Mouse (Mus musculus) CH12.LX (cell line): ENCODE data around the gene Il6ra. TPM values are rescaled to one million over a fixed set of nuclear protein-coding genes. Genes with fewer than 3 reads are reported as not detected.
A peak's percentile ranks its signal among the peaks of the same experiment; 100 is the strongest.

Experiments
- DNase-seq: peaks from one replicate; pipeline ENCODE4 v3.0.0-alpha.2; 2013; ENCODE audit errors: extremely low read depth
- H3K27ac ChIP-seq: 2 replicates; pipeline ENCODE4 v1.5.1; 2012; ENCODE audit warnings: low read depth, mild to moderate bottlenecking, control low read depth, moderate library complexity; ENCODE audit not compliant: insufficient read depth
- H3K27me3 ChIP-seq: replicated peaks from 2 replicates; pipeline ENCODE3; 2012; ENCODE audit warnings: inconsistent platforms
- H3K36me3 ChIP-seq, 2 experiments: replicated peaks in 1 of 2; 2 replicates each; pipeline versions ENCODE3 to v1.6.1; 2012; ENCODE audit warnings: inconsistent platforms in 1 of 2, low read length in 1 of 2, mild to moderate bottlenecking in 1 of 2, mixed read lengths in 1 of 2, moderate library complexity in 1 of 2; ENCODE audit not compliant: control insufficient read depth in 1 of 2, insufficient read depth in 1 of 2
- H3K4me1 ChIP-seq, 2 experiments: 2 replicates each; pipeline ENCODE4 v1.6.1; 2012; ENCODE audit warnings: inconsistent platforms in 1 of 2, moderate library complexity in 1 of 2; ENCODE audit not compliant: insufficient read depth in 2 of 2, control insufficient read depth in 1 of 2
- H3K4me2 ChIP-seq: 2 replicates; pipeline ENCODE4 v1.6.1; 2012; ENCODE audit warnings: low read depth, mild to moderate bottlenecking, control low read depth; ENCODE audit not compliant: poor library complexity, insufficient read depth, severe bottlenecking
- H3K4me3 ChIP-seq, 3 experiments: fragments of 150-350 bp in 1 of 3; sonication (generic) in 1 of 3; replicated peaks in 1 of 3; 2 replicates each; pipeline versions ENCODE3 to v1.5.1; 2011 to 2012; ENCODE audit warnings: low read depth in 2 of 3, low read length in 2 of 3, mild to moderate bottlenecking in 2 of 3, moderate library complexity in 2 of 3, control low read depth in 1 of 3, improper control_type of control experiment in 1 of 3, inconsistent platforms in 1 of 3, mixed read lengths in 1 of 3; ENCODE audit not compliant: poor library complexity in 1 of 3
- H3K79me2 ChIP-seq: replicated peaks from 2 replicates; pipeline ENCODE4 v1.6.1; 2012; ENCODE audit warnings: mild to moderate bottlenecking, moderate library complexity; ENCODE audit not compliant: control insufficient read depth, poor library complexity, insufficient read depth, severe bottlenecking; ENCODE audit errors: extremely low read depth
- H3K9ac ChIP-seq: 2 replicates; pipeline ENCODE4 v1.6.1; 2012; ENCODE audit warnings: low read depth, mild to moderate bottlenecking, control low read depth, moderate library complexity; ENCODE audit not compliant: insufficient read depth
- H3K9me3 ChIP-seq: replicated peaks from 2 replicates; pipeline ENCODE3; 2012; ENCODE audit warnings: low read length, inconsistent platforms, mixed read lengths
- BHLHE40 ChIP-seq: IDR thresholded peaks from 2 replicates; pipeline ENCODE4 v1.6.1; 2011; ENCODE audit warnings: mild to moderate bottlenecking, low read depth, low read length, improper control_type of control experiment
- CHD1 ChIP-seq: IDR thresholded peaks from 2 replicates; pipeline ENCODE4 v1.6.1; 2012; ENCODE audit warnings: low read depth, low read length, improper control_type of control experiment, inconsistent platforms
- CHD2 ChIP-seq: IDR thresholded peaks from 2 replicates; pipeline ENCODE4 v1.6.1; 2011; ENCODE audit warnings: low read length, improper control_type of control experiment
- CTCF ChIP-seq, 2 experiments: IDR thresholded peaks in 1 of 2; conservative IDR thresholded peaks in 1 of 2; 2 replicates each; pipeline ENCODE4 v1.5.1; 2011 to 2012; ENCODE audit warnings: low read depth in 2 of 2, low read length in 2 of 2, improper control_type of control experiment in 1 of 2, inconsistent platforms in 1 of 2, mild to moderate bottlenecking in 1 of 2, moderate library complexity in 1 of 2
- E2F4 ChIP-seq: IDR thresholded peaks from 2 replicates; pipeline ENCODE4 v1.6.1; 2011; ENCODE audit warnings: low read depth, low read length, improper control_type of control experiment; ENCODE audit not compliant: insufficient replicate concordance
- ELF1 ChIP-seq: IDR thresholded peaks from 2 replicates; pipeline ENCODE4 v1.6.1; 2014; ENCODE audit warnings: low read depth, mild to moderate bottlenecking, inconsistent platforms, low read length, improper control_type of control experiment
- EP300 ChIP-seq: IDR thresholded peaks from 2 replicates; pipeline ENCODE4 v1.6.1; 2011; ENCODE audit warnings: low read length, improper control_type of control experiment
- ETS1 ChIP-seq: conservative IDR thresholded peaks from 2 replicates; pipeline ENCODE4 v1.6.1; 2012; ENCODE audit warnings: low read depth, mild to moderate bottlenecking, inconsistent platforms, low read length, improper control_type of control experiment, moderate library complexity
- GABPA ChIP-seq: IDR thresholded peaks from 2 replicates; pipeline ENCODE4 v1.6.1; 2012; ENCODE audit warnings: low read depth, low read length, improper control_type of control experiment, inconsistent platforms; ENCODE audit not compliant: insufficient replicate concordance
- HCFC1 ChIP-seq: IDR thresholded peaks from 2 replicates; pipeline ENCODE4 v1.6.1; 2012; ENCODE audit warnings: low read depth, mild to moderate bottlenecking, inconsistent platforms, low read length, improper control_type of control experiment
- IRF4 ChIP-seq: IDR thresholded peaks from 2 replicates; pipeline ENCODE4 v1.6.1; 2014; ENCODE audit warnings: low read depth, mild to moderate bottlenecking, inconsistent platforms, low read length, improper control_type of control experiment
- JUN ChIP-seq: IDR thresholded peaks from 2 replicates; pipeline ENCODE4 v1.6.1; 2011; ENCODE audit warnings: low read depth, mild to moderate bottlenecking, low read length, improper control_type of control experiment, moderate library complexity; ENCODE audit not compliant: insufficient read depth
- JUND ChIP-seq: conservative IDR thresholded peaks from 2 replicates; pipeline ENCODE4 v1.6.1; 2011; ENCODE audit warnings: low read depth, low read length, improper control_type of control experiment
- KAT2A ChIP-seq: IDR thresholded peaks from 2 replicates; pipeline ENCODE4 v1.6.1; 2012; ENCODE audit warnings: low read length, improper control_type of control experiment, inconsistent platforms; ENCODE audit not compliant: insufficient replicate concordance
- MAFK ChIP-seq: IDR thresholded peaks from 2 replicates; pipeline ENCODE4 v1.6.1; 2011; ENCODE audit warnings: low read length, improper control_type of control experiment; ENCODE audit not compliant: insufficient replicate concordance
- MAX ChIP-seq: IDR thresholded peaks from 2 replicates; pipeline ENCODE4 v1.6.1; 2011; ENCODE audit warnings: low read length, improper control_type of control experiment
- MAZ ChIP-seq: IDR thresholded peaks from 2 replicates; pipeline ENCODE4 v1.6.1; 2012; ENCODE audit warnings: low read depth, mild to moderate bottlenecking, inconsistent platforms, low read length, improper control_type of control experiment, moderate library complexity
- MEF2A ChIP-seq: IDR thresholded peaks from 2 replicates; pipeline ENCODE4 v1.6.1; 2014; ENCODE audit warnings: low read depth, mild to moderate bottlenecking, inconsistent platforms, low read length, improper control_type of control experiment, borderline replicate concordance
- MXI1 ChIP-seq: IDR thresholded peaks from 2 replicates; pipeline ENCODE4 v1.6.1; 2011; ENCODE audit warnings: mild to moderate bottlenecking, low read depth, low read length, improper control_type of control experiment
- MYC ChIP-seq: IDR thresholded peaks from 2 replicates; pipeline ENCODE4 v1.6.1; 2011; ENCODE audit warnings: low read depth, mild to moderate bottlenecking, improper control_type of control experiment, low read length
- NELFE ChIP-seq: IDR thresholded peaks from 2 replicates; pipeline ENCODE4 v1.6.1; 2011; ENCODE audit warnings: low read depth, low read length, improper control_type of control experiment
- NRF1 ChIP-seq: IDR thresholded peaks from 2 replicates; pipeline ENCODE4 v1.6.1; 2014; ENCODE audit warnings: low read depth, mild to moderate bottlenecking, inconsistent platforms, low read length, improper control_type of control experiment, moderate library complexity
- PAX5 ChIP-seq: IDR thresholded peaks from 2 replicates; pipeline ENCODE4 v1.6.1; 2012; ENCODE audit warnings: low read length, inconsistent platforms, mixed read lengths
- POLR2A ChIP-seq: IDR thresholded peaks from 2 replicates; pipeline ENCODE4 v1.6.1; 2011; ENCODE audit warnings: low read depth, mild to moderate bottlenecking, improper control_type of control experiment, low read length
- POLR2AphosphoS2 ChIP-seq: IDR thresholded peaks from 2 replicates; pipeline ENCODE4 v1.6.1; 2011; ENCODE audit warnings: low read depth, low read length, improper control_type of control experiment
- RAD21 ChIP-seq: IDR thresholded peaks from 2 replicates; pipeline ENCODE4 v1.6.1; 2011; ENCODE audit warnings: low read depth, mild to moderate bottlenecking, low read length, improper control_type of control experiment, moderate library complexity
- RCOR1 ChIP-seq: conservative IDR thresholded peaks from 2 replicates; pipeline ENCODE4 v1.6.1; 2012; ENCODE audit warnings: low read depth, mild to moderate bottlenecking, inconsistent platforms, low read length, improper control_type of control experiment
- SIN3A ChIP-seq: IDR thresholded peaks from 2 replicates; pipeline ENCODE4 v1.6.1; 2012; ENCODE audit warnings: low read length, improper control_type of control experiment, inconsistent platforms
- SMC3 ChIP-seq: IDR thresholded peaks from 2 replicates; pipeline ENCODE4 v1.6.1; 2011; ENCODE audit warnings: low read depth, low read length, improper control_type of control experiment
- TBP ChIP-seq: conservative IDR thresholded peaks from 2 replicates; pipeline ENCODE4 v1.6.1; 2011; ENCODE audit warnings: low read depth, low read length, improper control_type of control experiment
- TCF12 ChIP-seq: IDR thresholded peaks from 2 replicates; pipeline ENCODE4 v1.6.1; 2014; ENCODE audit warnings: low read depth, mild to moderate bottlenecking, inconsistent platforms, low read length, improper control_type of control experiment
- UBTF ChIP-seq: IDR thresholded peaks from 2 replicates; pipeline ENCODE4 v1.6.1; 2012; ENCODE audit warnings: low read depth, mild to moderate bottlenecking, inconsistent platforms, low read length, improper control_type of control experiment, moderate library complexity
- USF1 ChIP-seq: IDR thresholded peaks from 2 replicates; pipeline ENCODE4 v1.6.1; 2014; ENCODE audit warnings: low read depth, mild to moderate bottlenecking, inconsistent platforms, low read length, improper control_type of control experiment
- USF2 ChIP-seq: conservative IDR thresholded peaks from 2 replicates; pipeline ENCODE4 v1.6.1; 2011; ENCODE audit warnings: low read depth, low read length, improper control_type of control experiment
- ZC3H11A ChIP-seq: IDR thresholded peaks from 2 replicates; pipeline ENCODE4 v1.6.1; 2012; ENCODE audit warnings: low read depth, mild to moderate bottlenecking, inconsistent platforms, low read length, improper control_type of control experiment
- ZKSCAN1 ChIP-seq: IDR thresholded peaks from 2 replicates; pipeline ENCODE4 v1.6.1; 2012; ENCODE audit warnings: low read depth, inconsistent platforms, low read length, improper control_type of control experiment, borderline replicate concordance
- ZMIZ1 ChIP-seq: IDR thresholded peaks from 2 replicates; pipeline ENCODE4 v1.6.1; 2012; ENCODE audit warnings: low read depth, mild to moderate bottlenecking, inconsistent platforms, low read length, improper control_type of control experiment
- ZNF384 ChIP-seq: IDR thresholded peaks from 2 replicates; pipeline ENCODE4 v1.6.1; 2012; ENCODE audit warnings: low read depth, low read length, improper control_type of control experiment, inconsistent platforms
- dilution Hi-C: fragments of 300-500 bp; cut with MboI; formaldehyde crosslinking; loops from 2 replicates; pipeline ENCODE4 v1.14.3; 2020; ENCODE audit warnings: low sequenced_read_pairs; ENCODE audit not compliant: extremely low pct_unique_long_range_greater_than_20kb, extremely low pct_ligation_motif_present
- in situ Hi-C: fragments of 300-500 bp; cut with MboI; formaldehyde crosslinking; loops from 3 replicates; pipeline ENCODE4 v1.14.3; 2019; ENCODE audit warnings: low sequenced_read_pairs, low pct_ligation_motif_present, low pct_unique_long_range_greater_than_20kb, mixed read lengths
- polyA plus RNA-seq: library from polyadenylated mRNA; unstranded; fragments of >175 nt; gene quantifications from 2 replicates; pipeline ENCODE4 v1.2.1, GENCODE M21; 2012; ENCODE audit warnings: low read depth; ENCODE audit not compliant: insufficient read length
- total RNA-seq, 2 experiments: library from RNA; depleted of rRNA; stranded (reverse); fragments of 300-350 nt in 1 of 2; fragments of >200 nt in 1 of 2; gene quantifications; 2 replicates each; pipeline ENCODE4 v1.2.3; 2012 to 2014

Il6ra gene
- total and polyA plus RNA-seq, 3 experiments = 1.4 to 4.8 (median 1.6) TPM

GRCm38 (mm10) chr3:89953420-89953819 is 40.4 kb upstream of the Il6ra start:
- peaks cover 1 to 25% of the 10 kb centered on the region in 2 experiments; a peak in 3 of 4 replicates for H3K4me1 ChIP-seq
- peaks cover 75 to 95% of the 10 kb centered on the region in 2 experiments for H3K36me3 ChIP-seq

GRCm38 (mm10) chr3:89948655-89949054 is 35.7 kb upstream of the Il6ra start:
- Histone ChIP-seq H3K9me3 (no peaks in the 10 kb centered on the region), H3K36me3 (peaks cover 79 to 98% of the 10 kb centered on the region in 2 experiments)

More at GRCm38 (mm10) chr3:89953420-89953819, 40.4 kb upstream of the Il6ra start:
- TF ChIP-seq POLR2A = no peak
- TF ChIP-seq MAFK = no peak
- TF ChIP-seq ZNF384 = no peak
- no peak for TF ChIP-seq CHD2
- no peak for TF ChIP-seq USF1
- TF ChIP-seq ZKSCAN1 = no peak
- TF ChIP-seq NRF1 = no peak
- peak; percentile 70 for TF ChIP-seq ZC3H11A
- TF ChIP-seq KAT2A = no peak
- TF ChIP-seq SMC3 = peak; percentile 95
- TF ChIP-seq ELF1 = peak; percentile 55; the same call in 1 of the 2 replicates
- TF ChIP-seq EP300 = no peak
- no peak for TF ChIP-seq BHLHE40
- TF ChIP-seq NELFE = peak; percentile 48; the same call in 1 of the 2 replicates
- TF ChIP-seq JUND = no peak
- TF ChIP-seq MAX = no peak
- TF ChIP-seq JUN = no peak
- TF ChIP-seq POLR2AphosphoS2 = no peak
- TF ChIP-seq PAX5 = no peak
- no peak for TF ChIP-seq E2F4
- no peak for TF ChIP-seq SIN3A
- no peak for TF ChIP-seq MYC
- no peak for TF ChIP-seq TBP
- no peak for TF ChIP-seq ETS1
- no peak for TF ChIP-seq CHD1
- TF ChIP-seq RAD21 = peak; percentile 89
- TF ChIP-seq HCFC1 = no peak
- TF ChIP-seq MAZ = no peak
- no peak for TF ChIP-seq MXI1
- TF ChIP-seq IRF4 = no peak
- TF ChIP-seq UBTF = no peak
- TF ChIP-seq TCF12 = 0 out of 2 replicates have a peak, but pooled peaks have one; percentile 9
- TF ChIP-seq USF2 = no peak
- TF ChIP-seq MEF2A = no peak
- no peak for TF ChIP-seq RCOR1
- TF ChIP-seq ZMIZ1 = no peak
- TF ChIP-seq GABPA = no peak
- peak; percentile 78 to 96 for TF ChIP-seq CTCF (conservative IDR thresholded peaks at IDR 0.05 in 1 of 2, IDR thresholded peaks at IDR 0.05 in 1 of 2; ENCODE audit: low read depth in 2 of 2, low read length in 2 of 2)
- in situ Hi-C loops = loop anchor here (25.0 kb wide), 1 partner anchor 166 kb away; no protein-coding TSS in a partner anchor
- Histone ChIP-seq H3K9ac (no peak overlapping the region), H3K4me3 (no peak overlapping the region), H3K9me3 (peaks cover 2% of the 10 kb centered on the region), H3K4me2 (no peak overlapping the region), H3K79me2 (no peaks in the 10 kb centered on the region), H3K27me3 (no peaks in the 10 kb centered on the region), H3K27ac (no peak overlapping the region)
- DNase-seq = peak; percentile 84
- dilution Hi-C loops = no loop called here

More at GRCm38 (mm10) chr3:89948655-89949054, 35.7 kb upstream of the Il6ra start:
- Histone ChIP-seq H3K79me2 (no peaks in the 10 kb centered on the region), H3K4me1 (peaks cover 0 to 2% of the 10 kb centered on the region in 2 experiments; a peak in 1 of 4 replicates), H3K27me3 (no peaks in the 10 kb centered on the region), H3K9ac (no peak overlapping the region), H3K4me2 (no peak overlapping the region), H3K4me3 (no peak overlapping the region), H3K27ac (no peak overlapping the region)
- dilution Hi-C loops (no loop called here), in situ Hi-C loops (no loop called here)
- TF ChIP-seq E2F4 (no peak), IRF4 (no peak), SIN3A (no peak), ELF1 (no peak), BHLHE40 (no peak), RAD21 (no peak), ETS1 (no peak), CTCF (conservative IDR thresholded peaks at IDR 0.05 in 1 of 2, IDR thresholded peaks at IDR 0.05 in 1 of 2; ENCODE audit: low read depth in 2 of 2, low read length in 2 of 2) (no peak), KAT2A (no peak), MEF2A (no peak), ZC3H11A (no peak), MAZ (no peak)
- no peak for DNase-seq
